Mouse (Mus musculus) right cerebral cortex, postnatal 4 days (tissue): ENCODE measurements at regions not wholly inside any gene's neighbourhood (a gene's known extent, or its start where the extent isn't known, plus 50 kb on each side); places are given as distances from the start of the nearest gene placed in this dataset.
"Not testable (repeated sequence)": the region's sequence is repeated elsewhere in the genome, so short reads cannot be mapped to it uniquely, and the experiment has no call there.

Experiments used
- DNase-seq: peaks from one replicate; pipeline ENCODE4 v3.0.0-alpha.2; 2022

DNA sequence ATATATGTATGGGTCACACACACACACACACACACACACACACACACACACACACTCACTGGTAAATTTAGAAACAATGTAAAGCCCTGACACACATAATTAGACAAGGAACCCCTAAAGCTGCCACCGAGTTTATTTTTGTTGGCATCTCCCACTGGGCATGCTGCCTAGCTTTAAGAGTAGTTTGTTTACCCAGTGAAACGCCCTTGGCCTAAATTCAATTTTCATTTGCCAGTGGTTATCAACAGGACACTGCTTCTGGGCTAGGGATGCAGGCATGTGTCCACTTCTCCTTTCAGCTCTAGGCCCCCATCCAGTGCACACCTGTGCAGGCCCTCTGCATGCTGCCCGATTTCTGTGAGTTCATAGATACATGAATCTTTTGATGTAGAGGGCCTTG, 73.7 kb upstream of the 1110032F04Rik start:
- DNase-seq, result no peak

DNA sequence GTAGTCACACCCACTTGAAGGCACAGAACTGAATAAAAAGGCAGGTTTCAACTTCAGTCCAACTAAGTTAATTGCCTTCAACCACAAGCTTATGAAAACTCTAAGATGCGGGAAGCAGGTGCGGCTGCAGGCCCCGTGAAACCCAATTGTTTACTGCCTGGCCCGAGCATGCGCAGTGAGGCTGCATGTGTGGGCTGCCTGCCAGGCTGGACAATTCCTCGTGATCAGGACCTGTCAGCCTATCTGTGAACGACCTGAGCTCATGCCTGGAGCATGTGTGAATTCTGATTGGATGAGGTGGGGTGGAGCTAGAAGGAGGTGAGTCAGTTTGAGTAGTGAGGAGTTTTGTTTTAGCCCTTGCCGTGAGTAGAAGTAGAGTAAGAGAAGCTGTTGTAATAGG, 71.0 kb upstream of the 1110032F04Rik start:
- DNase-seq, result not testable (repeated sequence)

DNA sequence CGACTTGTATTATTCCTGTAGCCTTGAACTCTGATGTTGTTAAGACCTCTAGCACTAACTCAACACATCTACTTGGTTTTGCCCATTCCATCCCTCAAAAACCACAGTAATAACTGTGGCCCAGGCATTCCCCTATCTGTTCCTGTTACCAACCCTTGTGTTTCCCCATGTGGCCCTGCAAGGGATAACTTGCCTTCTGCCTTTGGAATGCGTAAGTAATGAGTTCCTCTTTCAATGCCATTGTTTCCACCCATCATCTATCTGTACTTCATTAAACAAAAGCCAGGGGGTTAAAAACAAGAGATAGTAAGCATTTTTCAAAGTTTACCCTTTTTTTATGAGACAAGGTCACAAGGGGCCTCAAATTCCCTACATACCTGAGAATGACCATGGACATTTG, 60.5 kb upstream of the 1110032F04Rik start:
- DNase-seq, result no peak

DNA sequence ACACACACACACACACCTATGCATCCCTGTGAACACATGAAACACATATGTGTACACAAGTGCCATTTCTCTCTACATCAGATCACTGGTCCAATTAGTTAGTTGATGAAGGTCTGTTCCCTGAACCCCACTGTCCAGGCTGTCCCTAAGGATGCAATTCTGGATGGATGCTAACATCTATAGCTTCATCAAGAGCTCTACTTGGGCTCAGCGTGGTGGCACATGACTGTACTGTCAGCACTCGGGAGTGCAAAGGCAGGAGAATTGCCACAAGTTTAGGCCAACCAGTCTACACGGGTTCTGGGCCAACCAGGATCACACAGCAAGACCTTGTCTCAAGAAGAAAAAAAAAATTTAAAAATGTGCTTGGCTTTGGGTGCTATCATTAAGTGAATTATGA, 55.9 kb upstream of the 1110032F04Rik start:
- no peak for DNase-seq

DNA sequence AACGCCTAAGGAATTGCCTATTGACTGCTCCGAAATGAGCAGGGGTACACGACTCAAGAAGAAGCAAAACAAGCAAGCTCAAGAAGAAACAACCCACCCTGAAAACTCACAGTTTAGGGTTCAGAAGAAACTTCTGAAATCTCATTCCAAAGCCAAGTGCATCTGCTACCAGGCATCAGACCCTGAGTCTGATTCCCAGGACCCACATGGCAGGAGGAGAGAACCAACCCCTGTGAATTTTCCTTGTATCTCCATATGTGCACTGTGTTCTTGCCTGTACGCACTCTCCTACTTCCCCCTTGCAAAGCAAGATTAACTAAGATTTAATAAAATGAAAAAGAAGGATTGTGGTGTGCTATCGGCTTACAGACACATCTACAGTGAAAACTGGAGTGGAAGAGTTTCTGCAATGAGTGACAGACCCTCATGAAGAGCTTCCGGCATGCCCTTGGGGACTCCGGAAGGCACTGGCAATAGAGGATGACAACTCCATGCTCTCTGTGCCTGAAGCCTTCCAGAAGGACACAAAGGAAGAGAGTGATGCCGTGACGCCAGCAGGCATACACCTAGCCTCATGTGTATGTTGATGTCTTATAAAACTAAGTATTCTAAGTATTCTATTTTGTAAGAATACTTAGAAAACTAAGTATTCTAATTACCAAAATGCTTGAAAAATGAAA, 55.2 kb upstream of the 1110032F04Rik start:
- no peak for DNase-seq

DNA sequence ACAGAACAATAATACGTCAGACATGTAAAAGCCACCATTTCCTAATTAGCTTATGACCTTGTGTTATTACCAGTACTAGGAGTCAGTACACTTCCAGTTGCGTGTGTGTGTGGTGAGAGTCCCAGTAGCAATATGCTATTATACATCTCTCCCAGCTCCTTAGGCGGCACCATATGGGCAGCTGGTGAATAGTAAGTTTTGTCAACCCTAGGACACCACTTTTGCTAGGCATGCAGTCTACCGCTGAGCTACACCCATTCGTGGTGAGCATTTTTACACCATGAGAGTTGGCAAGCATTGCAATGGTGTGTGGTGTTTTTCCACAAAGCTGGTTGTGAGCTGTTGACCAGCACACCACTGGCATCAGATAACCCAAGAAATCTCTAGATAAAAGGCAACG, 53.8 kb upstream of the 1110032F04Rik start:
- DNase-seq, result no peak

DNA sequence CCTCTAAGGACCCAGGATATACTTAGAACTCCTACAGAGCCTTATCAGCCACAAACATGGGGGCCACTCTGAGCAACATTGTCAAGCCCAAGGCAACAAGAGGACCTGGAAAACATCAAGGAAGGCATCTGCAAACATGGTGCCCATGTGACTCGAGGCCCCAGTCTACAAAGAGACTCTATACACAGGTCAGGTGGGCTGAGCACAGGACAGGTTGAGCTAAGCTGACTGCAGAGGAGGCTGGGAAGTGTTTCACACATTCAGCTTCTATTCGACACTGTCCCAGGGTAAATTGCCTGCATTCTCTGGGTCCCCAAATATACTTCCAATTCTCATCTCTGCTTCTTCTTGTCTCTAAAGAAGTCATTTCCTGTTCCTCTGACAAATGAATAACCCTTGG, 52.1 kb upstream of the 1110032F04Rik start:
- no peak for DNase-seq
